Mouse (Mus musculus): ENCODE data around the gene Ccdc80. TPM values are rescaled to one million over a fixed set of nuclear protein-coding genes. Genes with fewer than 3 reads are reported as not detected.

Ccdc80 gene
- total RNA-seq, 1 experiment = 2.6 TPM

GRCm38 (mm10) chr16:45145119-45145518 is 51.9 kb downstream of the Ccdc80 start:
- Histone ChIP-seq H3K9ac (ENCODE audit: insufficient read depth, low read depth, low read length, poor library complexity, severe bottlenecking) (no peak overlapping the region), H3K4me3 (ENCODE audit: insufficient read depth in 1 of 2, low read depth in 1 of 2, low read length in 2 of 2, poor library complexity in 1 of 2, severe bottlenecking in 1 of 2) (no peak overlapping the region), H3K4me1 (ENCODE audit: control insufficient read depth in 2 of 2, insufficient read depth in 2 of 2, low read length in 2 of 2, poor library complexity in 1 of 2) (no peaks in the 10 kb centered on the region), H3K36me3 (ENCODE audit: control insufficient read depth, insufficient read depth, low read length, poor library complexity, severe bottlenecking) (no peaks in the 10 kb centered on the region; the same call in 1 of the 2 replicates), H3K27ac (ENCODE audit: insufficient read depth, low read depth, low read length, poor library complexity, severe bottlenecking) (no peak overlapping the region), H3K9me3 (ENCODE audit: control insufficient read depth, insufficient read depth, low read depth, low read length) (no peaks in the 10 kb centered on the region)
- in situ Hi-C loops (cut with MboI; ENCODE audit: low sequenced_read_pairs in 2 of 2, unreplicated experiment in 2 of 2) = no loop called here
- TF ChIP-seq HCFC1 (IDR thresholded peaks at IDR 0.05; ENCODE audit: borderline replicate concordance, insufficient read depth, low read length) (no peak), MAFK (IDR thresholded peaks at IDR 0.05; ENCODE audit: insufficient read depth, low read depth, low read length) (no peak), CHD2 (IDR thresholded peaks at IDR 0.05; ENCODE audit: low read depth, low read length) (no peak), ZNF384 (IDR thresholded peaks at IDR 0.05; ENCODE audit: low read depth, low read length) (no peak), ZC3H11A (IDR thresholded peaks at IDR 0.05; ENCODE audit: borderline replicate concordance, low read depth, low read length) (no peak)
- no peak for DNase-seq (ENCODE audit: low read depth, low spot score)

DNA sequence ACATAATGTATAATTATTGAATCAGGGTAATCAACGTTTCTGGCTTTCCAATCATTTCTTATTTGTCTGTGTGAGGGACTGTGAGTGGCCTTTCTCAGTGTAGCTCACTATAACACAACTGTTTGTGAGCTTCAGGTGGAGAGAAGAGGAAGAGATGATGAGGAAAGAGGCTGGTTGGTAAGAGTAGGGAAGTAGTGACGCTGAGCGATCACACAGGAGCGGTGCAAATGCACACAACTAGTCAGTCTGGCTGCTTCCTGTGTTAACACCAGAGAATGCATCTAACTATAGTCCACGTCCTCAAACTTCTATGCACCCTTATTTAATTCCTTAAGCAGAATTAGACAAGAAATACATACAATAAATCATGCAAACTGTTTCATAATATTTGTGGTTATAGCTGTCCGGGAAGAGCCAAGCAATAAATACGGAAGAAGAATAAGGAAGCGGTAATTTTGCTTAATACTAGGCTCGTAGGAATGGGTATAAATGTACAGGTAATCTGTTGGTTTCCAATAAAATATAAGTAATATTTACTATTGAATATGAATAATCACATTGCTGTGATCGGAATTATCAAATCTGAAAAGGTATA is 55.4 kb downstream of the Ccdc80 start:
- TF ChIP-seq CHD2 (IDR thresholded peaks at IDR 0.05; ENCODE audit: low read depth, low read length) (no peak), ZC3H11A (IDR thresholded peaks at IDR 0.05; ENCODE audit: borderline replicate concordance, low read depth, low read length) (no peak)
- no peaks in the 10 kb centered on the region for H3K4me1 ChIP-seq (ENCODE audit: control insufficient read depth in 2 of 2, insufficient read depth in 2 of 2, low read length in 2 of 2, poor library complexity in 1 of 2)
- no peaks in the 10 kb centered on the region; the same call in 1 of the 2 replicates for H3K36me3 ChIP-seq (ENCODE audit: control insufficient read depth, insufficient read depth, low read length, poor library complexity, severe bottlenecking)
- H3K9me3 ChIP-seq (ENCODE audit: control insufficient read depth, insufficient read depth, low read depth, low read length) = no peaks in the 10 kb centered on the region
- no peak overlapping the region for H3K27ac ChIP-seq (ENCODE audit: insufficient read depth, low read depth, low read length, poor library complexity, severe bottlenecking)
- in situ Hi-C loops (cut with MboI; ENCODE audit: low sequenced_read_pairs in 2 of 2, unreplicated experiment in 2 of 2) = no loop called here
- H3K9ac ChIP-seq (ENCODE audit: insufficient read depth, low read depth, low read length, poor library complexity, severe bottlenecking) = no peak overlapping the region
- no peak overlapping the region for H3K4me3 ChIP-seq (ENCODE audit: insufficient read depth in 1 of 2, low read depth in 1 of 2, low read length in 2 of 2, poor library complexity in 1 of 2, severe bottlenecking in 1 of 2)
- DNase-seq (ENCODE audit: low read depth, low spot score) = no peak

DNA sequence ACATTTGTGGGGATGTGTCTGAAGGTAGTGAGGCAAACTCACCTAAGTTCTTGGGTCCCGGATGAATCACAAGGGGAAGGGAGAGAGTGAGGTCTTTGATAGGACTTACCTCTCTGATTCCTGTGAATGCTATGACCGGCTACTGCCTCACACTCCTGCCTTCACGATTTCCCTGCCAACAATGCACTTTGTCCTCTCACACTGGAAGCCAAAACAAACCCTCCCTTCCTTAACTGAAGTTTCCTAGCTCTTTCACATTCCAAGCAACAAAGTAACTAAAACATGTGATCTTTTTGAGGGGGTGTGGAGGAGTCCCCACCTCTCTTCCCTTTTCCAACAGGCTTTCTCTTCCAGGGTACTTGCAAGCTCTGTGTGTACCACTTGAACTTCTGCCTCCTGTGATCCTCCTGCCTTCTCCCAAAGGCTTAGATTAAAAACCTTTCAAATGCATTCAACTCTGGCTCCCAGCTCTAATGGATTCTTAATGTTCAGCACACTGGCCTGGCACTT is 61.6 kb downstream of the Ccdc80 start:
- no peak overlapping the region for H3K4me3 ChIP-seq (ENCODE audit: insufficient read depth in 1 of 2, low read depth in 1 of 2, low read length in 2 of 2, poor library complexity in 1 of 2, severe bottlenecking in 1 of 2)
- in situ Hi-C loops (cut with MboI; ENCODE audit: low sequenced_read_pairs in 2 of 2, unreplicated experiment in 2 of 2) = no loop called here
- no peak overlapping the region for H3K9ac ChIP-seq (ENCODE audit: insufficient read depth, low read depth, low read length, poor library complexity, severe bottlenecking)
- DNase-seq (ENCODE audit: low read depth, low spot score) = no peak
- H3K4me1 ChIP-seq (ENCODE audit: control insufficient read depth in 2 of 2, insufficient read depth in 2 of 2, low read length in 2 of 2, poor library complexity in 1 of 2) = peaks cover 0 to 5% of the 10 kb centered on the region in 2 experiments; a peak in 1 of 4 replicates
- TF ChIP-seq ZC3H11A (IDR thresholded peaks at IDR 0.05; ENCODE audit: borderline replicate concordance, low read depth, low read length) (no peak), ZNF384 (IDR thresholded peaks at IDR 0.05; ENCODE audit: low read depth, low read length) (no peak), CHD2 (IDR thresholded peaks at IDR 0.05; ENCODE audit: low read depth, low read length) (no peak), HCFC1 (IDR thresholded peaks at IDR 0.05; ENCODE audit: borderline replicate concordance, insufficient read depth, low read length) (no peak), MAFK (IDR thresholded peaks at IDR 0.05; ENCODE audit: insufficient read depth, low read depth, low read length) (no peak)
- H3K27ac ChIP-seq (ENCODE audit: insufficient read depth, low read depth, low read length, poor library complexity, severe bottlenecking) = no peak overlapping the region
- no peaks in the 10 kb centered on the region for H3K36me3 ChIP-seq (ENCODE audit: control insufficient read depth, insufficient read depth, low read length, poor library complexity, severe bottlenecking)
- no peaks in the 10 kb centered on the region for H3K9me3 ChIP-seq (ENCODE audit: control insufficient read depth, insufficient read depth, low read depth, low read length)

DNA sequence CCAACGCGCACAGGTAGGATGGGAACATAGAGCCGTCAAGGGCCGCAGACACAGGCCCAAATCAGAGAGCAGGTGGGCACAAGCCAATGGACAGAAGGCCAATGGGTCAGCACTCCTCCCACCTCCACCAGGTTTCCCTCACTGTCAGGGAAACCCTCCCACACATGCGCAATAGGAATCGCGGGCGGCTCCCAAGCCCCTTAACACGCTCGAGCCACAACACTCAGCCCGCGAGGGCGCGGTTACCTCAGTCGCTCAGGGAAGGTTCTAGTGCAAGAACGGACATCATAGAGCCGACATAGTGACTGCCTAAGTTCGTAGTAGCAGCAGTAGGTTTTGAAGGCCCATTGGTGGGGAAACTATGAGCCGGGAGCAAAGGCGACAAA is 64.9 kb downstream of the Ccdc80 start:
- DNase-seq (ENCODE audit: low read depth, low spot score) = peak; percentile 75
- Histone ChIP-seq H3K27ac (ENCODE audit: insufficient read depth, low read depth, low read length, poor library complexity, severe bottlenecking) (peak overlapping the region; percentile 57; the same call in 1 of the 2 replicates), H3K36me3 (ENCODE audit: control insufficient read depth, insufficient read depth, low read length, poor library complexity, severe bottlenecking) (no peaks in the 10 kb centered on the region), H3K4me3 (ENCODE audit: insufficient read depth in 1 of 2, low read depth in 1 of 2, low read length in 2 of 2, poor library complexity in 1 of 2, severe bottlenecking in 1 of 2) (peak overlapping the region; percentile 78 to 93), H3K9ac (ENCODE audit: insufficient read depth, low read depth, low read length, poor library complexity, severe bottlenecking) (peak overlapping the region; percentile 77), H3K4me1 (ENCODE audit: control insufficient read depth in 2 of 2, insufficient read depth in 2 of 2, low read length in 2 of 2, poor library complexity in 1 of 2) (peaks cover 0 to 5% of the 10 kb centered on the region in 2 experiments; a peak in 1 of 4 replicates), H3K9me3 (ENCODE audit: control insufficient read depth, insufficient read depth, low read depth, low read length) (no peaks in the 10 kb centered on the region)
- in situ Hi-C loops (cut with MboI; ENCODE audit: low sequenced_read_pairs in 2 of 2, unreplicated experiment in 2 of 2) = no loop called here
- 0 out of 2 replicates have a peak, but pooled peaks have one; percentile 19 for TF ChIP-seq HCFC1 (IDR thresholded peaks at IDR 0.05; ENCODE audit: borderline replicate concordance, insufficient read depth, low read length)
- no peak for TF ChIP-seq ZNF384 (IDR thresholded peaks at IDR 0.05; ENCODE audit: low read depth, low read length)

Measured in ES-E14 (cell line).